Mouse (Mus musculus): ENCODE data around the gene Btnl1.
A peak's percentile ranks its signal among the peaks of the same experiment; 100 is the strongest.

DNA sequence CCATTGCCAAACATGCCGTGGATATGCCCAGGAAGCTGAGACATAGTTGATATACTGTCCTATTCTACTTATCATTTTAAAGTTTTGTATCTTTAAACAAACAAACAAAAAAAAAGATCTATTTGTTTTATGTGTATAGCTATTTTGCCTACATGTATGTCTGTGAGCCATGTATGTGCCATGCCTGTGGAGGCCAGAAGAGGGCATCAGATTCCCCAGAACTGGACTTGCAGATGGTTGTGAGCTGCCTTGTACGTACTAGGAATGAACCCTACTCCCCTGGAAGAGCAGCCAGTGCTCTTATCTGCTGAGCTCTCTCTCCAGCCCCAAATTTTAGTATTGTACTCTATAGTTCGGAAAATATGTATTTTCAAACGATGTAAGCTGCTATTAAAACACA lies 11.6 kb downstream of the Btnl1 start:
- peak; percentile 81 for TF ChIP-seq CTCF (conservative IDR thresholded peaks at IDR 0.05; ENCODE audit: insufficient read depth, insufficient read length, low read depth, low read length)
- TF ChIP-seq POLR2A (IDR thresholded peaks at IDR 0.05; ENCODE audit: low read depth, low read length) = no peak

Measured in kidney, adult 2 months (tissue).